Mouse (Mus musculus) CH12.LX (cell line): Measurements from ENCODE around the gene Slc35d2. TPM values are rescaled to one million over a fixed set of nuclear protein-coding genes. Genes with fewer than 3 reads are reported as not detected.

Experiments
- DNase-seq: peaks from one replicate; pipeline ENCODE4 v3.0.0-alpha.2; 2013; ENCODE audit errors: extremely low read depth
- H3K27ac ChIP-seq: 2 replicates; pipeline ENCODE4 v1.5.1; 2012; ENCODE audit warnings: low read depth, mild to moderate bottlenecking, control low read depth, moderate library complexity; ENCODE audit not compliant: insufficient read depth
- H3K27me3 ChIP-seq: replicated peaks from 2 replicates; pipeline ENCODE3; 2012; ENCODE audit warnings: inconsistent platforms
- H3K36me3 ChIP-seq, 2 experiments: replicated peaks in 1 of 2; 2 replicates each; pipeline versions ENCODE3 to v1.6.1; 2012; ENCODE audit warnings: inconsistent platforms in 1 of 2, low read length in 1 of 2, mild to moderate bottlenecking in 1 of 2, mixed read lengths in 1 of 2, moderate library complexity in 1 of 2; ENCODE audit not compliant: control insufficient read depth in 1 of 2, insufficient read depth in 1 of 2
- H3K4me1 ChIP-seq, 2 experiments: 2 replicates each; pipeline ENCODE4 v1.6.1; 2012; ENCODE audit warnings: inconsistent platforms in 1 of 2, moderate library complexity in 1 of 2; ENCODE audit not compliant: insufficient read depth in 2 of 2, control insufficient read depth in 1 of 2
- H3K4me2 ChIP-seq: 2 replicates; pipeline ENCODE4 v1.6.1; 2012; ENCODE audit warnings: low read depth, mild to moderate bottlenecking, control low read depth; ENCODE audit not compliant: poor library complexity, insufficient read depth, severe bottlenecking
- H3K4me3 ChIP-seq, 3 experiments: fragments of 150-350 bp in 1 of 3; sonication (generic) in 1 of 3; replicated peaks in 1 of 3; 2 replicates each; pipeline versions ENCODE3 to v1.5.1; 2011 to 2012; ENCODE audit warnings: low read depth in 2 of 3, low read length in 2 of 3, mild to moderate bottlenecking in 2 of 3, moderate library complexity in 2 of 3, control low read depth in 1 of 3, improper control_type of control experiment in 1 of 3, inconsistent platforms in 1 of 3, mixed read lengths in 1 of 3; ENCODE audit not compliant: poor library complexity in 1 of 3
- H3K79me2 ChIP-seq: replicated peaks from 2 replicates; pipeline ENCODE4 v1.6.1; 2012; ENCODE audit warnings: mild to moderate bottlenecking, moderate library complexity; ENCODE audit not compliant: control insufficient read depth, poor library complexity, insufficient read depth, severe bottlenecking; ENCODE audit errors: extremely low read depth
- H3K9ac ChIP-seq: 2 replicates; pipeline ENCODE4 v1.6.1; 2012; ENCODE audit warnings: low read depth, mild to moderate bottlenecking, control low read depth, moderate library complexity; ENCODE audit not compliant: insufficient read depth
- H3K9me3 ChIP-seq: replicated peaks from 2 replicates; pipeline ENCODE3; 2012; ENCODE audit warnings: low read length, inconsistent platforms, mixed read lengths
- CHD2 ChIP-seq: IDR thresholded peaks from 2 replicates; pipeline ENCODE4 v1.6.1; 2011; ENCODE audit warnings: low read length, improper control_type of control experiment
- CTCF ChIP-seq, 2 experiments: IDR thresholded peaks in 1 of 2; conservative IDR thresholded peaks in 1 of 2; 2 replicates each; pipeline ENCODE4 v1.5.1; 2011 to 2012; ENCODE audit warnings: low read depth in 2 of 2, low read length in 2 of 2, improper control_type of control experiment in 1 of 2, inconsistent platforms in 1 of 2, mild to moderate bottlenecking in 1 of 2, moderate library complexity in 1 of 2
- ELF1 ChIP-seq: IDR thresholded peaks from 2 replicates; pipeline ENCODE4 v1.6.1; 2014; ENCODE audit warnings: low read depth, mild to moderate bottlenecking, inconsistent platforms, low read length, improper control_type of control experiment
- ETS1 ChIP-seq: conservative IDR thresholded peaks from 2 replicates; pipeline ENCODE4 v1.6.1; 2012; ENCODE audit warnings: low read depth, mild to moderate bottlenecking, inconsistent platforms, low read length, improper control_type of control experiment, moderate library complexity
- IRF4 ChIP-seq: IDR thresholded peaks from 2 replicates; pipeline ENCODE4 v1.6.1; 2014; ENCODE audit warnings: low read depth, mild to moderate bottlenecking, inconsistent platforms, low read length, improper control_type of control experiment
- JUND ChIP-seq: conservative IDR thresholded peaks from 2 replicates; pipeline ENCODE4 v1.6.1; 2011; ENCODE audit warnings: low read depth, low read length, improper control_type of control experiment
- MAFK ChIP-seq: IDR thresholded peaks from 2 replicates; pipeline ENCODE4 v1.6.1; 2011; ENCODE audit warnings: low read length, improper control_type of control experiment; ENCODE audit not compliant: insufficient replicate concordance
- MAX ChIP-seq: IDR thresholded peaks from 2 replicates; pipeline ENCODE4 v1.6.1; 2011; ENCODE audit warnings: low read length, improper control_type of control experiment
- MEF2A ChIP-seq: IDR thresholded peaks from 2 replicates; pipeline ENCODE4 v1.6.1; 2014; ENCODE audit warnings: low read depth, mild to moderate bottlenecking, inconsistent platforms, low read length, improper control_type of control experiment, borderline replicate concordance
- MXI1 ChIP-seq: IDR thresholded peaks from 2 replicates; pipeline ENCODE4 v1.6.1; 2011; ENCODE audit warnings: mild to moderate bottlenecking, low read depth, low read length, improper control_type of control experiment
- MYC ChIP-seq: IDR thresholded peaks from 2 replicates; pipeline ENCODE4 v1.6.1; 2011; ENCODE audit warnings: low read depth, mild to moderate bottlenecking, improper control_type of control experiment, low read length
- NELFE ChIP-seq: IDR thresholded peaks from 2 replicates; pipeline ENCODE4 v1.6.1; 2011; ENCODE audit warnings: low read depth, low read length, improper control_type of control experiment
- NRF1 ChIP-seq: IDR thresholded peaks from 2 replicates; pipeline ENCODE4 v1.6.1; 2014; ENCODE audit warnings: low read depth, mild to moderate bottlenecking, inconsistent platforms, low read length, improper control_type of control experiment, moderate library complexity
- PAX5 ChIP-seq: IDR thresholded peaks from 2 replicates; pipeline ENCODE4 v1.6.1; 2012; ENCODE audit warnings: low read length, inconsistent platforms, mixed read lengths
- POLR2AphosphoS2 ChIP-seq: IDR thresholded peaks from 2 replicates; pipeline ENCODE4 v1.6.1; 2011; ENCODE audit warnings: low read depth, low read length, improper control_type of control experiment
- RAD21 ChIP-seq: IDR thresholded peaks from 2 replicates; pipeline ENCODE4 v1.6.1; 2011; ENCODE audit warnings: low read depth, mild to moderate bottlenecking, low read length, improper control_type of control experiment, moderate library complexity
- RCOR1 ChIP-seq: conservative IDR thresholded peaks from 2 replicates; pipeline ENCODE4 v1.6.1; 2012; ENCODE audit warnings: low read depth, mild to moderate bottlenecking, inconsistent platforms, low read length, improper control_type of control experiment
- SIN3A ChIP-seq: IDR thresholded peaks from 2 replicates; pipeline ENCODE4 v1.6.1; 2012; ENCODE audit warnings: low read length, improper control_type of control experiment, inconsistent platforms
- TCF12 ChIP-seq: IDR thresholded peaks from 2 replicates; pipeline ENCODE4 v1.6.1; 2014; ENCODE audit warnings: low read depth, mild to moderate bottlenecking, inconsistent platforms, low read length, improper control_type of control experiment
- USF1 ChIP-seq: IDR thresholded peaks from 2 replicates; pipeline ENCODE4 v1.6.1; 2014; ENCODE audit warnings: low read depth, mild to moderate bottlenecking, inconsistent platforms, low read length, improper control_type of control experiment
- USF2 ChIP-seq: conservative IDR thresholded peaks from 2 replicates; pipeline ENCODE4 v1.6.1; 2011; ENCODE audit warnings: low read depth, low read length, improper control_type of control experiment
- ZC3H11A ChIP-seq: IDR thresholded peaks from 2 replicates; pipeline ENCODE4 v1.6.1; 2012; ENCODE audit warnings: low read depth, mild to moderate bottlenecking, inconsistent platforms, low read length, improper control_type of control experiment
- ZKSCAN1 ChIP-seq: IDR thresholded peaks from 2 replicates; pipeline ENCODE4 v1.6.1; 2012; ENCODE audit warnings: low read depth, inconsistent platforms, low read length, improper control_type of control experiment, borderline replicate concordance
- ZMIZ1 ChIP-seq: IDR thresholded peaks from 2 replicates; pipeline ENCODE4 v1.6.1; 2012; ENCODE audit warnings: low read depth, mild to moderate bottlenecking, inconsistent platforms, low read length, improper control_type of control experiment
- ZNF384 ChIP-seq: IDR thresholded peaks from 2 replicates; pipeline ENCODE4 v1.6.1; 2012; ENCODE audit warnings: low read depth, low read length, improper control_type of control experiment, inconsistent platforms
- dilution Hi-C: fragments of 300-500 bp; cut with MboI; formaldehyde crosslinking; loops from 2 replicates; pipeline ENCODE4 v1.14.3; 2020; ENCODE audit warnings: low sequenced_read_pairs; ENCODE audit not compliant: extremely low pct_unique_long_range_greater_than_20kb, extremely low pct_ligation_motif_present
- in situ Hi-C: fragments of 300-500 bp; cut with MboI; formaldehyde crosslinking; loops from 3 replicates; pipeline ENCODE4 v1.14.3; 2019; ENCODE audit warnings: low sequenced_read_pairs, low pct_ligation_motif_present, low pct_unique_long_range_greater_than_20kb, mixed read lengths
- polyA plus RNA-seq: library from polyadenylated mRNA; unstranded; fragments of >175 nt; gene quantifications from 2 replicates; pipeline ENCODE4 v1.2.1, GENCODE M21; 2012; ENCODE audit warnings: low read depth; ENCODE audit not compliant: insufficient read length
- total RNA-seq, 2 experiments: library from RNA; depleted of rRNA; stranded (reverse); fragments of 300-350 nt in 1 of 2; fragments of >200 nt in 1 of 2; gene quantifications; 2 replicates each; pipeline ENCODE4 v1.2.3; 2012 to 2014

The Slc35d2 gene
- total and polyA plus RNA-seq, 3 experiments = 10.3 to 19.4 (median 17.2) TPM

DNA sequence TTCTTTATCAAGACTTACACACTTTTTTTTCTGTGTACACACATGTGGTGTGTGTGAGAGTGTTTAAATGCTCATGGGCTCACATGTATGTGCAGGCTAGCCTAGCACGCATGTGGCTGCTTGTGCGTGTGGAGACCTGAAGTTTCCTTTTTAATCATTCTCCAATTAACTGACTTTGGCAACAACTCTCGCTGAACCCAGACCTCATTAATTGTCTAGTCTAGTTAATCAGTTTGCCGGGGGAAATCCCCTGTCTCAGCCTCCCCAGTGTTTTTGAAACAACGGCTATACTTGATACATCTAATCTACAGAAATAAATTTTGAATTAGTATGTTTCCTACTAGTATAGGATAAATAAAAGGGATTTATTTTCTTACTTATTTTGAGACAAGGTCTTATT lies 43.1 kb downstream of the Slc35d2 start:
- dilution Hi-C loops = no loop called here
- in situ Hi-C loops = no loop called here

DNA sequence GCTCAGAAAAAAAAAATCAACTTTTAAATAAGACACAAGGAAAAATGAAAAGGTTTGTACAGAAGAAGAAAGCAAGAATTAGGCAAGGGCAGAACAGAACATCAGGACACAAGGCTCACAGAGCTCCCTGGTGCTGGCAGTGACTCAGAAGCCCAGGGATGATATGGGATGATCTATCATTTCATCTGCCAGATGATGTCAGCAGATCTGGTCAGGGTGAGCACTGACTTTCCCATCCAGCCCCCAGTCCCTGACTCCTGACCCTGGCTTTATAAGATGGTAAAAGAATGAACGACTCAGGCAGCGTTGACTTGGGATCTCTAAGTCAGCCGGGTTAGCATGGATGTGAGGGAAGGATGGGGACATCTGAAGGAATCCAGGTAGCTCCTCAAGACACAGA lies 45.8 kb downstream of the Slc35d2 start:
- dilution Hi-C loops = no loop called here
- in situ Hi-C loops = no loop called here

More for the DNA sequence above, 43.1 kb downstream of the Slc35d2 start:
- Histone ChIP-seq H3K4me1 (no peaks in the 10 kb centered on the region), H3K79me2 (no peaks in the 10 kb centered on the region), H3K27ac (no peak overlapping the region), H3K27me3 (no peaks in the 10 kb centered on the region), H3K36me3 (no peaks in the 10 kb centered on the region), H3K9ac (no peak overlapping the region), H3K4me3 (no peak overlapping the region), H3K4me2 (no peak overlapping the region), H3K9me3 (no peaks in the 10 kb centered on the region)
- DNase-seq = no peak
- TF ChIP-seq USF2 (no peak), MYC (no peak), POLR2AphosphoS2 (no peak), MAX (no peak), PAX5 (no peak), ELF1 (no peak), RAD21 (no peak), JUND (no peak), MEF2A (no peak), ZKSCAN1 (no peak), IRF4 (no peak), ZMIZ1 (no peak), NRF1 (no peak)

More for the DNA sequence above, 45.8 kb downstream of the Slc35d2 start:
- Histone ChIP-seq H3K27ac (no peak overlapping the region), H3K4me3 (no peak overlapping the region), H3K79me2 (no peaks in the 10 kb centered on the region), H3K4me2 (no peak overlapping the region), H3K27me3 (no peaks in the 10 kb centered on the region), H3K4me1 (no peaks in the 10 kb centered on the region), H3K9ac (no peak overlapping the region), H3K36me3 (no peaks in the 10 kb centered on the region), H3K9me3 (no peaks in the 10 kb centered on the region)
- DNase-seq = no peak
- no peak for TF ChIP-seq ZNF384
- TF ChIP-seq CHD2 = no peak
- TF ChIP-seq MEF2A = no peak
- no peak for TF ChIP-seq USF1
- no peak for TF ChIP-seq NELFE
- no peak for TF ChIP-seq ETS1
- TF ChIP-seq ZMIZ1 = no peak
- no peak for TF ChIP-seq MXI1
- TF ChIP-seq ZC3H11A = no peak
- no peak for TF ChIP-seq SIN3A
- TF ChIP-seq CTCF (conservative IDR thresholded peaks at IDR 0.05 in 1 of 2, IDR thresholded peaks at IDR 0.05 in 1 of 2; ENCODE audit: low read depth in 2 of 2, low read length in 2 of 2) = no peak
- TF ChIP-seq RCOR1 = no peak
- TF ChIP-seq NRF1 = no peak
- TF ChIP-seq ELF1 = no peak
- no peak for TF ChIP-seq MAFK
- TF ChIP-seq USF2 = no peak
- no peak for TF ChIP-seq JUND
- TF ChIP-seq TCF12 = no peak
